Mouse (Mus musculus) ES-Bruce4 (cell line): Measurements from ENCODE around the gene Por.

Experiments used
- CTCF ChIP-seq: IDR thresholded peaks from one replicate; pipeline ENCODE4 v1.8.1; 2011; ENCODE audit warnings: low read depth, low read length
- POLR2A ChIP-seq: IDR thresholded peaks from one replicate; pipeline ENCODE4 v1.8.1; 2011; ENCODE audit warnings: low read length; ENCODE audit not compliant: insufficient read depth

DNA sequence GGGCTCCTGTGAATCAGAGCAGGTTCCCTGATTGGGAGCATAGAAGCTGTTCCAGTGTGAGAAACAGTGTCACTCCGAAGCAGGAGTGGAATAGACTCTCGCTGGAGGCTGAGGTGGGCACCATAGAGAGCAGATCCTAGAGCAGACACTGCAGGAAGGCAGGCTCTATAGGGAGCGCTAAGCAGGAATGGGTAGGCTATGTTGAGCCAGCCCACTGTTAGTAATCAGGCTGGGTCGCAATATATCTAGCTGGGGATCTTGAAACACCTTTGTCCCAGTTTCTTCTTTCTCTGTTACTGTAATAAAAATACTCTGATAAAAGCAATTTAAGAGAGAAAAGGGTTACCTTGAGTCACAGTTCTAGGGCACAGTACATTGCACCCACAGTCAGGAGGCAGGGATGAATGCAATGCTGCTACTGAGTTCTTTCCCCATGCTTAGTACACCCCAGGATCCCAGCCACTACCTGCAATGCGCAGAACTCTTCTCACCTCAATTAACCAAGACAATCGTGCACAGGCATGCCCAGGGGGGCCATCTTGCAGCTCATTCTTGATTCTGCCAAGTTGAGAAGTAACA, 11.2 kb downstream of the Por start:
- TF ChIP-seq POLR2A = no peak
- TF ChIP-seq CTCF = no peak
